Mouse (Mus musculus) limb, embryonic 11.5 days (tissue): Measurements from ENCODE around the gene Oas1h. TPM values are rescaled to one million over a fixed set of nuclear protein-coding genes. Genes with fewer than 3 reads are reported as not detected.

Experiments used
- ATAC-seq: fragments of 200-750 bp; cut with Nextera tagmentation; 2 replicates; pipeline ENCODE4 v1.8.0; 2017; ENCODE audit warnings: low read depth; ENCODE audit not compliant: insufficient number of reproducible peaks, low FRiP score, low TSS enrichment
- DNase-seq: peaks from one replicate; pipeline ENCODE4 v3.0.0-alpha.2; 2015; ENCODE audit warnings: low spot score
- H3K27ac ChIP-seq: fragments of 300-500 bp; sonication (generic); replicated peaks from 2 replicates; pipeline ENCODE4 v1.5.1; 2014; ENCODE audit warnings: low read depth, mild to moderate bottlenecking, low read length
- H3K27me3 ChIP-seq: fragments of 300-500 bp; sonication (generic); 2 replicates; pipeline ENCODE4 v1.6.1; 2014; ENCODE audit warnings: mild to moderate bottlenecking, low read length, mixed read lengths; ENCODE audit not compliant: control insufficient read depth, insufficient read depth
- H3K36me3 ChIP-seq: fragments of 300-500 bp; sonication (generic); 2 replicates; pipeline ENCODE4 v1.6.1; 2014; ENCODE audit warnings: mild to moderate bottlenecking, low read length, moderate library complexity, mixed read lengths; ENCODE audit not compliant: control insufficient read depth, insufficient read depth
- H3K4me1 ChIP-seq: fragments of 300-500 bp; sonication (generic); 2 replicates; pipeline ENCODE4 v1.6.1; 2014; ENCODE audit warnings: low read length, mixed read lengths; ENCODE audit not compliant: control insufficient read depth, insufficient read depth
- H3K4me2 ChIP-seq: fragments of 300-500 bp; sonication (generic); 2 replicates; pipeline ENCODE4 v1.6.1; 2014; ENCODE audit warnings: low read depth, mild to moderate bottlenecking, moderate library complexity; ENCODE audit not compliant: severe bottlenecking
- H3K4me3 ChIP-seq: fragments of 300-500 bp; sonication (generic); 2 replicates; pipeline ENCODE4 v1.5.1; 2014; ENCODE audit warnings: low read depth, low read length
- H3K9ac ChIP-seq: fragments of 300-500 bp; sonication (generic); 2 replicates; pipeline ENCODE4 v1.6.1; 2014; ENCODE audit warnings: mild to moderate bottlenecking, low read length
- H3K9me3 ChIP-seq: fragments of 300-500 bp; sonication (generic); 2 replicates; pipeline ENCODE4 v1.6.1; 2016; ENCODE audit warnings: low read length; ENCODE audit not compliant: control insufficient read depth
- WGBS: fragments of 180-500 bp; shearing (Covaris S2); extraction: QIAGEN DNeasy Blood & Tissue Kit; methylation state at CpG from one replicate; pipeline ENCODE4 v1.1.7; 2014; 5-methylcytosine and 5-hydroxymethylcytosine counted together
- polyA plus RNA-seq: library from polyadenylated mRNA; unstranded; fragments of >200 nt; fragmentation: Nextera tagmentation; extraction: Ambion mirVana; gene quantifications from 2 replicates; pipeline ENCODE4 v1.2.1, GENCODE M21; 2014

The Oas1h gene
- polyA plus RNA-seq, result not detected in 2 replicates

GRCm38 (mm10) chr5:120861121-120861520 lies at the start of gene Oas1h:
TSS of gene Oas1h (plus strand) at chr5:120861421.
- no peak within 1 kb of the TSS for H3K4me2 ChIP-seq
- no peak within 1 kb of the TSS for H3K27ac ChIP-seq
- H3K9ac ChIP-seq, result no peak within 1 kb of the TSS
- no peaks in the 10 kb centered on the region for H3K36me3 ChIP-seq
- DNase-seq (no peak), ATAC-seq (no peak)
- WGBS, result 46% methylated on average over 4 of the region's 4 CpGs
- H3K27me3 ChIP-seq, result no peaks in the 10 kb centered on the region
- no peaks in the 10 kb centered on the region for H3K4me1 ChIP-seq
- no peak within 1 kb of the TSS for H3K4me3 ChIP-seq
- no peaks in the 10 kb centered on the region for H3K9me3 ChIP-seq

DNA sequence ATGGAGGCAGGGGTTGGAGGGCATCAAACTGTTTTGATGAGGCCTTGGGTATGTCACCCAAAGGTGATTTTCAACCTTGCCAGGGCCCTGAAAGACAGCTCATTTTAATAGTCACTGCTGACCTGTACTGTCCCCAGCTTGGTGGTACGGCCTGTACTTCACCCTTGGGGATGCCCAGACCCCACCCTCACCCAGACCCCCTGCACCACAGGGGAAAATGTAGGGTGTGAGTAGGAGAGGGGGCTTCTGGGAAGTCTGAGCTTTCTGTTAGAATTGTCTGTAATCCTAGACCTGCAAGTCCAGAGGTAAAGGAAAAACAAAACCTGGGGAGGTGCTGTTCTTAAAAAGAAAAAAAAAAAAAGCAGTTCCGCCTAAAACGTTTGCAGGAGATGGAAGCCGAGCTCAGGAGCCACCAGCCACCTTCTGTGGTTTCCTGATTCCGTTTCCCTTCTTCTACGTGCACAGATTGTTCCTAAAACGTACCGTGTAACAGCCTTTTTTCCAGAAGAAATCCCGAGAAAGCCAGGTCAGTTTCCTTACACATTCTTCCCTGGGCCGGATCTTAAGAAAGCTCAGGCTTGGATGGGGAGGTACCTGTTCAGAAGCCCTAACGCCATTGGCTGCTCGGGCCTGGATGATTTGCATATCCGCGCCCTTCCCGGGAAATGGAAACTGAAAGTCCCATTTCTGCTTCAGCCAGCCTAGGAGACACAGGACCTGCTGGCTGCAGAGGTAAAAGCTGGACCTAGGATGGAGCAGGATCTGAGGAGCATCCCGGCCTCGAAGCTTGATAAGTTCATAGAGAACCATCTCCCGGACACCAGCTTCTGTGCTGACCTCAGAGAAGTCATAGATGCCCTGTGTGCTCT lies 49.0 kb upstream of the Oas1h start, which contains the start of gene Oas1c:
Gene Oas1c, minus strand, starts transcription at position 564 of the 869 bp plus-strand sequence.
- peak within 1 kb of the TSS; percentile 55 for H3K9ac ChIP-seq
- H3K36me3 ChIP-seq, result no peaks in the 10 kb centered on the region
- H3K4me3 ChIP-seq, result peak within 1 kb of the TSS; percentile 21
- H3K9me3 ChIP-seq, result no peaks in the 10 kb centered on the region
- H3K27ac ChIP-seq, result peak within 1 kb of the TSS; percentile 68
- peak within 1 kb of the TSS; percentile 39 for H3K4me2 ChIP-seq
- H3K27me3 ChIP-seq, result no peaks in the 10 kb centered on the region
- ATAC-seq, result peak; percentile 75
- H3K4me1 ChIP-seq, result 0 out of 2 replicates have a peak, but pooled peaks cover 3% of the 10 kb centered on the region
- WGBS, result 9% methylated on average over 18 of the region's 18 CpGs
- DNase-seq, result peak; percentile 83

DNA sequence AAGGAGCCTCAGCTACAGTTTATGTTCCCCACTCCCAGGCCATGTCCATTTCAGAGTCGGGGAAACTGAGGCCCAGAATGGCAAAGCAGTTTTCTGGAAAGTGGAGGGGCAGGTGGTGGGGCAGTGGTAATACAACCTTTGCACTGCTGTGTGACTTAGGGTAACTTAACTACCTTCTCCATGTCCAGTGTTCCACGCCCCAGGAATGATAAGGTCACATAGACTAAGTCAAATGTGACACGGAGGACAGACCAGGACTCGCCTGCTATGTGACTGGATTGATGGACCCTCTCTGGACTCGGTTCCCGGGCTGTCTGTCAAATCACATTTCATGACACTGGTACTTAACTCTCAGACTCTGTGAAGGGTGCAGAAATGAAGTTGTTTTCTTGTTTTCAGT lies 48.2 kb upstream of the Oas1h start:
- Histone ChIP-seq H3K27me3 (no peaks in the 10 kb centered on the region), H3K9me3 (no peaks in the 10 kb centered on the region), H3K4me2 (no peak overlapping the region; the same call in 1 of the 2 replicates), H3K4me3 (no peak overlapping the region), H3K36me3 (no peaks in the 10 kb centered on the region), H3K27ac (no peak overlapping the region), H3K9ac (no peak overlapping the region), H3K4me1 (0 out of 2 replicates have a peak, but pooled peaks cover 3% of the 10 kb centered on the region)
- DNase-seq, result no peak
- no peak for ATAC-seq
- 82% methylated on average over 6 of the region's 6 CpGs for WGBS

- WGBS, result 61% methylated on average over 3 of the region's 3 CpGs
- DNase-seq, result peak; percentile 46
Observed at GRCm38 (mm10) chr5:120815949-120816348, 45.3 kb upstream of the Oas1h start.

DNA sequence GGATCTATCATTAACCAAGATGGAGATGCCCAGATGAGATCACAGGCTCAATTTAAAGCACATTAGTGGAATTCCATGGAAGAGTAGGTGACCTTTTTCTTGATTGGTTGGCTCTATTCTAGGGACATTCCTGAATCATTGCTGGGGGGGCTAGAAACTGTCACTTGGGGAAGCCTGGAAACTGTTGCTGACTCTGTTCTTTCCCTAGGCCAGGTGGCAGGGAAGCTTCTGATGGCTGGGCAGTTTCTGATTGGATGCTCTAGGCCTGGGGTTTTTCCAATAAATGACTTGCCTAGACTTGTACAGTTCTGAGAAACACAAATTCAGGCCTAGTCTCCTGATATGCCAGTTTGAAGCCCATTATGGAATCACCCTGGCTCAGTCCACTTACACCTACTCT lies 42.2 kb upstream of the Oas1h start:
- Histone ChIP-seq H3K4me3 (no peak overlapping the region), H3K36me3 (no peaks in the 10 kb centered on the region), H3K27me3 (no peaks in the 10 kb centered on the region), H3K9me3 (no peaks in the 10 kb centered on the region), H3K27ac (no peak overlapping the region), H3K9ac (no peak overlapping the region), H3K4me1 (no peaks in the 10 kb centered on the region), H3K4me2 (no peak overlapping the region)
- ATAC-seq, result no peak
- no peak for DNase-seq

More at GRCm38 (mm10) chr5:120815949-120816348, 45.3 kb upstream of the Oas1h start:
- Histone ChIP-seq H3K9ac (no peak overlapping the region), H3K27ac (no peak overlapping the region), H3K27me3 (no peaks in the 10 kb centered on the region), H3K9me3 (no peaks in the 10 kb centered on the region), H3K4me1 (0 out of 2 replicates have a peak, but pooled peaks cover 3% of the 10 kb centered on the region), H3K4me2 (no peak overlapping the region), H3K36me3 (no peaks in the 10 kb centered on the region), H3K4me3 (no peak overlapping the region)
- no peak for ATAC-seq

GRCm38 (mm10) chr5:120831031-120831430 lies 30.2 kb upstream of the Oas1h start:
- WGBS, result 83% methylated on average over 4 of the region's 4 CpGs
- H3K27me3 ChIP-seq, result peaks cover 4% of the 10 kb centered on the region
- H3K9me3 ChIP-seq, result no peaks in the 10 kb centered on the region
- H3K4me2 ChIP-seq, result no peak overlapping the region
- H3K9ac ChIP-seq, result no peak overlapping the region
- H3K36me3 ChIP-seq, result no peaks in the 10 kb centered on the region
- DNase-seq (no peak), ATAC-seq (no peak)
- no peak overlapping the region for H3K27ac ChIP-seq
- H3K4me3 ChIP-seq, result no peak overlapping the region
- H3K4me1 ChIP-seq, result no peaks in the 10 kb centered on the region

GRCm38 (mm10) chr5:120833335-120834280 lies 27.6 kb upstream of the Oas1h start:
- DNase-seq (no peak), ATAC-seq (no peak)
- Histone ChIP-seq H3K9ac (no peak overlapping the region), H3K4me3 (no peak overlapping the region), H3K9me3 (no peaks in the 10 kb centered on the region), H3K4me1 (no peaks in the 10 kb centered on the region), H3K27ac (no peak overlapping the region), H3K36me3 (no peaks in the 10 kb centered on the region), H3K27me3 (peaks cover 4% of the 10 kb centered on the region), H3K4me2 (no peak overlapping the region)
- WGBS, result 13% methylated on average over 17 of the region's 17 CpGs
